In genomic region chr11:22373290-22373674, GRCm38 (mm10) we compare ENCODE assay signal across 24 mouse cellular contexts. TPM values are rescaled to one million over a fixed set of nuclear protein-coding genes. Genes with fewer than 3 reads are reported as not detected.
DNase-seq lines count a peak whose midpoint lies in the region; ATAC-seq and TF ChIP-seq lines count a peak whose summit lies in the region.
"Had no signal": no experiment of that assay in that cellular context is flagged by ENCODE, and none has a peak within 500 bp of the region (broad histone marks: within the 10 kb centered on the region; RNA-seq: fewer than 3 reads in every experiment).

No protein-coding gene starts in this region.

- no peak overlapping the region for H3K27ac ChIP-seq in kidney, adult 2 months (ENCODE audit: insufficient read depth, low read depth, low read length)
- no peak overlapping the region for H3K27ac ChIP-seq in liver, embryonic 12.5 days
- peak overlapping the region; percentile 63 for H3K27ac ChIP-seq in liver, embryonic 16.5 days (ENCODE audit: low read length)
- H3K27ac ChIP-seq: embryonic facial prominence, embryonic 15.5 days; heart, embryonic 10.5 days; hindbrain, embryonic 12.5 days had no signal

- H3K4me2 ChIP-seq in liver, embryonic 12.5 days: no peak overlapping the region
- no peak overlapping the region for H3K4me2 ChIP-seq in liver, embryonic 16.5 days (ENCODE audit: low read depth, low read length)
- H3K4me2 ChIP-seq: embryonic facial prominence, embryonic 15.5 days; hindbrain, embryonic 12.5 days had no signal

- TF ChIP-seq CTCF in kidney, adult 2 months (conservative IDR thresholded peaks at IDR 0.05; ENCODE audit: insufficient read depth, insufficient read length, low read depth, low read length): no peak

- no peaks in the 10 kb centered on the region for H3K4me1 ChIP-seq in kidney, adult 2 months (ENCODE audit: control insufficient read depth, insufficient read depth, low read length)
- H3K4me1 ChIP-seq in liver, embryonic 12.5 days: no peaks in the 10 kb centered on the region
- no peaks in the 10 kb centered on the region; the same call in 1 of the 2 replicates for H3K4me1 ChIP-seq in liver, embryonic 16.5 days (ENCODE audit: control insufficient read depth, low read depth, low read length)
- H3K4me1 ChIP-seq: embryonic facial prominence, embryonic 15.5 days; heart, embryonic 10.5 days; hindbrain, embryonic 12.5 days had no signal

- TF ChIP-seq POLR2A in kidney, adult 2 months (IDR thresholded peaks at IDR 0.05; ENCODE audit: low read depth, low read length): no peak

- H3K9me3 ChIP-seq in liver, embryonic 12.5 days (replicated peaks): no peaks in the 10 kb centered on the region
- no peaks in the 10 kb centered on the region for H3K9me3 ChIP-seq in liver, embryonic 16.5 days (replicated peaks; ENCODE audit: control insufficient read depth, low read length)
- H3K9me3 ChIP-seq: embryonic facial prominence, embryonic 15.5 days; G1E; heart, embryonic 10.5 days; hindbrain, embryonic 12.5 days had no signal

- no peaks in the 10 kb centered on the region for H3K36me3 ChIP-seq in kidney, adult 2 months (ENCODE audit: control insufficient read depth, insufficient read depth, low read length)
- H3K36me3 ChIP-seq in liver, embryonic 12.5 days: no peaks in the 10 kb centered on the region
- no peaks in the 10 kb centered on the region for H3K36me3 ChIP-seq in liver, embryonic 16.5 days (ENCODE audit: control insufficient read depth, insufficient read depth)
- H3K36me3 ChIP-seq: embryonic facial prominence, embryonic 15.5 days; G1E; heart, embryonic 10.5 days; hindbrain, embryonic 12.5 days had no signal

- no peak overlapping the region for H3K9ac ChIP-seq in liver, embryonic 12.5 days
- H3K9ac ChIP-seq in liver, embryonic 16.5 days (ENCODE audit: low read depth, low read length): no peak overlapping the region
- H3K9ac ChIP-seq: embryonic facial prominence, embryonic 15.5 days; hindbrain, embryonic 12.5 days had no signal

- H3K4me3 ChIP-seq in kidney, adult 2 months (ENCODE audit: insufficient read depth, low read depth, low read length): no peak overlapping the region
- H3K4me3 ChIP-seq in liver, embryonic 12.5 days: no peak overlapping the region
- H3K4me3 ChIP-seq in liver, embryonic 16.5 days (ENCODE audit: low read depth, low read length): no peak overlapping the region
- H3K4me3 ChIP-seq: embryonic facial prominence, embryonic 15.5 days; heart, embryonic 10.5 days; hindbrain, embryonic 12.5 days had no signal

- H3K27me3 ChIP-seq in kidney, adult 2 months (replicated peaks; ENCODE audit: control insufficient read depth, insufficient read depth, low read length): no peaks in the 10 kb centered on the region
- no peaks in the 10 kb centered on the region for H3K27me3 ChIP-seq in liver, embryonic 12.5 days (replicated peaks)
- no peaks in the 10 kb centered on the region for H3K27me3 ChIP-seq in liver, embryonic 16.5 days (ENCODE audit: control insufficient read depth, insufficient read depth, low read depth, low read length)
- H3K27me3 ChIP-seq: embryonic facial prominence, embryonic 15.5 days; hindbrain, embryonic 12.5 days had no signal

- DNase-seq in adrenal gland, postnatal 10 days: peak; percentile 47
- DNase-seq in adrenal gland, postnatal 4 days (ENCODE audit: low spot score in 2 of 2): no peak
- peak; percentile 4 for DNase-seq in kidney, adult 2 months
- no peak for DNase-seq in kidney, postnatal 4 days
- DNase-seq in liver: peak; percentile 10
- DNase-seq: B cell, adult 2 months; cerebellum, adult 11 months; cerebellum, adult 8-10 months; cerebellum, postnatal 14 days; embryo, embryonic 11 days; gastrocnemius, postnatal 10 days; heart, adult 18-20 months; heart, postnatal 10 days; heart, postnatal 4 days had no signal

- 68% methylated on average over 3 of the region's 3 CpGs for WGBS in kidney, adult 2 months
- 57% methylated on average over 3 of the region's 3 CpGs for WGBS in liver, embryonic 12.5 days (ENCODE audit: insufficient replicate concordance)
- 57% methylated on average over 3 of the region's 3 CpGs for WGBS in liver, embryonic 16.5 days (ENCODE audit: insufficient replicate concordance)

- ATAC-seq in liver, embryonic 12.5 days: no peak
- peak; percentile 89 for ATAC-seq in liver, embryonic 16.5 days (ENCODE audit: low read depth)
- no peak for ATAC-seq in megakaryocyte, adult 5-6 weeks (ENCODE audit: poor library complexity, severe bottlenecking)
- ATAC-seq: CD4-positive, CD25-positive, alpha-beta regulatory T cell, adult 4 months; forebrain, embryonic 16.5 days; hindbrain, embryonic 16.5 days had no signal

RNA-seq across cellular contexts. Expression of gene Ehbp1, which starts 31.2 kb away (rescaled TPM):
- total RNA-seq in adrenal gland, postnatal 10 days (2021): 10 to 100 TPM; 22.0 to 26.8 TPM
- 10 to 100 TPM; 33.8 to 34.0 TPM for total RNA-seq in adrenal gland, postnatal 4 days (2021)
- 1.6 and 2.5 TPM in 2 replicates for polyA plus RNA-seq in kidney, adult 2 months (2012; rRNA removed)
- 2.9 and 3.4 TPM in 2 replicates for polyA plus RNA-seq in liver, embryonic 12.5 days (2016; fragmentation: Nextera tagmentation; extraction: Ambion mirVana)
- 2.6 and 3.1 TPM in 2 replicates for polyA plus RNA-seq in liver, embryonic 16.5 days (2015; fragmentation: Nextera tagmentation; extraction: Ambion mirVana)
- total RNA-seq in megakaryocyte, adult 5-6 weeks (2015): 2.4 and 2.6 TPM in 2 replicates
- 1.8 and 2.4 TPM in 2 replicates for total RNA-seq in megakaryocyte, adult 5-6 weeks (2017)

Comparison
In these comparisons a context has a peak if more than half of its experiments do, and no peak if none do; other contexts are left out.
1. DNase-seq: peak in adrenal gland, postnatal 10 days (single experiment), kidney, adult 2 months (single experiment) and liver (single experiment); none in adrenal gland, postnatal 4 days (0 of 2) and kidney, postnatal 4 days (0 of 2).
2. RNA of gene Ehbp1, which starts 31.2 kb away (total RNA-seq): 33.8 to 34.0 TPM in adrenal gland, postnatal 4 days and 22.0 to 26.8 TPM in adrenal gland, postnatal 10 days; 1.8 to 2.6 TPM in megakaryocyte, adult 5-6 weeks; every median in the first group is over 4 times any median in the second.